26 mouse cellular contexts compared by ENCODE assay signal in genomic region chr9:50540170-50540569, GRCm38 (mm10). TPM values are rescaled to one million over a fixed set of nuclear protein-coding genes. Genes with fewer than 3 reads are reported as not detected.
DNase-seq lines count a peak whose midpoint lies in the region; ATAC-seq and TF ChIP-seq lines count a peak whose summit lies in the region.
"Had no signal": no experiment of that assay in that cellular context is flagged by ENCODE, and none has a peak within 500 bp of the region (broad histone marks: within the 10 kb centered on the region; RNA-seq: fewer than 3 reads in every experiment).

No protein-coding gene starts in this region.

- H3K4me3 ChIP-seq in forebrain, embryonic 13.5 days, result no peak overlapping the region
- no peak overlapping the region for H3K4me3 ChIP-seq in macrophage (ENCODE audit: inconsistent target)
- H3K4me3 ChIP-seq in lung, adult 2 months (replicated peaks; ENCODE audit: extremely low read depth, low read depth, low read length), result no peak overlapping the region
- H3K4me3 ChIP-seq in hindbrain, postnatal 0 days (ENCODE audit: low read length), result no peak overlapping the region
- H3K4me3 ChIP-seq: embryonic facial prominence, embryonic 10.5 days; hindbrain, embryonic 13.5 days; limb, embryonic 13.5 days; liver, embryonic 15.5 days had no signal

- no peaks in the 10 kb centered on the region for H3K79me2 ChIP-seq in macrophage (ENCODE audit: inconsistent target)

- no peak for ATAC-seq in forebrain, embryonic 13.5 days
- no peak for ATAC-seq in hindbrain, postnatal 0 days
- ATAC-seq: CD4-positive, CD25-positive, alpha-beta regulatory T cell, adult 4 months; Patski had no signal

- no peaks in the 10 kb centered on the region for H3K9me3 ChIP-seq in forebrain, embryonic 13.5 days (replicated peaks)
- H3K9me3 ChIP-seq in hindbrain, postnatal 0 days (ENCODE audit: low read length), result no peaks in the 10 kb centered on the region
- H3K9me3 ChIP-seq: embryonic facial prominence, embryonic 10.5 days; hindbrain, embryonic 13.5 days; limb, embryonic 13.5 days; liver, embryonic 15.5 days had no signal

- H3K9ac ChIP-seq in forebrain, embryonic 13.5 days, result peak overlapping the region; percentile 23; the same call in 1 of the 2 replicates
- H3K9ac ChIP-seq in hindbrain, postnatal 0 days (replicated peaks; ENCODE audit: low read length), result no peak overlapping the region
- H3K9ac ChIP-seq: hindbrain, embryonic 13.5 days; limb, embryonic 13.5 days; liver, embryonic 15.5 days had no signal

- DNase-seq in A20 (ENCODE audit: low read depth, low spot score), result peak; percentile 46
- peak; percentile 16 for DNase-seq in brain, adult 2 months (ENCODE audit: low read depth, low spot score)
- DNase-seq in lung, adult 2 months, result no peak
- no peak for DNase-seq in kidney, adult 18-20 months
- no peak for DNase-seq in hindbrain, postnatal 0 days (ENCODE audit: low spot score)
- no peak for DNase-seq in urinary bladder, postnatal 4 days (ENCODE audit: low spot score in 2 of 2)
- DNase-seq: adrenal gland, adult 8-10 months; cerebellum, adult 18-20 months; cerebellum, postnatal 25 days; gastrocnemius, postnatal 14 days; kidney, postnatal 4 days; lung, postnatal 10 days; thymus, postnatal 36 days had no signal

- H3K4me2 ChIP-seq in forebrain, embryonic 13.5 days, result peak overlapping the region; percentile 49
- H3K4me2 ChIP-seq in hindbrain, postnatal 0 days (ENCODE audit: low read depth, low read length), result no peak overlapping the region
- H3K4me2 ChIP-seq: hindbrain, embryonic 13.5 days; limb, embryonic 13.5 days; liver, embryonic 15.5 days had no signal

- no peak overlapping the region; the same call in 1 of the 2 replicates for H3K27ac ChIP-seq in forebrain, embryonic 13.5 days
- H3K27ac ChIP-seq in macrophage, result peak overlapping the region; percentile 65
- no peak overlapping the region for H3K27ac ChIP-seq in hindbrain, postnatal 0 days
- H3K27ac ChIP-seq: embryonic facial prominence, embryonic 10.5 days; hindbrain, embryonic 13.5 days; limb, embryonic 13.5 days; liver, embryonic 15.5 days had no signal

- 55% methylated on average over 7 of the region's 7 CpGs for WGBS in forebrain, embryonic 13.5 days
- 6% methylated on average over 7 of the region's 7 CpGs for WGBS in macrophage (ENCODE audit: missing documents)
- WGBS in lung, adult 2 months, result 34% methylated on average over 7 of the region's 7 CpGs
- WGBS in hindbrain, postnatal 0 days, result 69% methylated on average over 7 of the region's 7 CpGs

- TF ChIP-seq CTCF in lung, adult 2 months (IDR thresholded peaks at IDR 0.05; ENCODE audit: insufficient read depth, low read length), result no peak
- no peak for TF ChIP-seq CTCF in hindbrain, postnatal 0 days (IDR thresholded peaks at IDR 0.05; ENCODE audit: low read depth)

- no peak for TF ChIP-seq POLR2A in lung, adult 2 months (IDR thresholded peaks at IDR 0.05; ENCODE audit: borderline replicate concordance, extremely low read depth, low read depth, low read length)

- peaks cover 7% of the 10 kb centered on the region; the same call in 1 of the 2 replicates for H3K4me1 ChIP-seq in forebrain, embryonic 13.5 days
- H3K4me1 ChIP-seq in lung, adult 2 months (ENCODE audit: control insufficient read depth, insufficient read depth, low read length), result no peaks in the 10 kb centered on the region
- H3K4me1 ChIP-seq in hindbrain, postnatal 0 days (ENCODE audit: insufficient read depth, low read length), result no peaks in the 10 kb centered on the region
- H3K4me1 ChIP-seq: embryonic facial prominence, embryonic 10.5 days; hindbrain, embryonic 13.5 days; liver, embryonic 15.5 days had no signal

- H3K27me3 ChIP-seq in forebrain, embryonic 13.5 days, result no peaks in the 10 kb centered on the region
- H3K27me3 ChIP-seq in hindbrain, postnatal 0 days (ENCODE audit: insufficient read depth, low read length), result no peaks in the 10 kb centered on the region
- H3K27me3 ChIP-seq: hindbrain, embryonic 13.5 days; limb, embryonic 13.5 days; liver, embryonic 15.5 days; Patski had no signal

- no peaks in the 10 kb centered on the region for H3K36me3 ChIP-seq in forebrain, embryonic 13.5 days (ENCODE audit: poor library complexity, severe bottlenecking)
- no peaks in the 10 kb centered on the region; the same call in 1 of the 2 replicates for H3K36me3 ChIP-seq in macrophage (ENCODE audit: inconsistent target)
- H3K36me3 ChIP-seq in hindbrain, postnatal 0 days (ENCODE audit: insufficient read depth, low read length), result no peaks in the 10 kb centered on the region
- H3K36me3 ChIP-seq: embryonic facial prominence, embryonic 10.5 days; hindbrain, embryonic 13.5 days; limb, embryonic 13.5 days; liver, embryonic 15.5 days had no signal

RNA-seq across cellular contexts. Expression of gene Pts, which starts 11.6 kb away (rescaled TPM):
- 97.0 and 102 TPM in 2 replicates for polyA plus RNA-seq in forebrain, embryonic 13.5 days (2015; fragmentation: Nextera tagmentation; extraction: Ambion mirVana)
- 100 to 1,000 TPM in 8 of 26 experiments, 10 to 100 TPM in 18; 25.2 to 139 (median 70.7) TPM for total RNA-seq in macrophage (2018; cell fraction: chromatin; rRNA removed)
- total RNA-seq in macrophage (2018; cell fraction: cytosol; rRNA removed), result 10 to 100 TPM; 34.1 to 70.9 (median 47.9) TPM
- total RNA-seq in macrophage (2018; cell fraction: nucleus; rRNA removed), result 100 to 1,000 TPM in 4 of 26 experiments, 10 to 100 TPM in 22; 25.2 to 114 (median 53.9) TPM
- polyA plus RNA-seq in macrophage (2018), result 36.6 to 64.4 TPM (median 48.4 TPM) in 3 replicates
- 30.6 and 33.1 TPM in 2 replicates for polyA plus RNA-seq in lung, adult 2 months (2012; rRNA removed)
- total RNA-seq in hindbrain, postnatal 0 days (2014; rRNA removed), result 65.7 and 86.8 TPM in 2 replicates
- polyA plus RNA-seq in hindbrain, postnatal 0 days (2015; fragmentation: Nextera tagmentation; extraction: Ambion mirVana), result 114 and 115 TPM in 2 replicates

RNA-seq across cellular contexts. Expression of gene Il18, which starts 14.5 kb away (rescaled TPM):
- polyA plus RNA-seq in forebrain, embryonic 13.5 days (2015; fragmentation: Nextera tagmentation; extraction: Ambion mirVana), result 16.4 and 17.3 TPM in 2 replicates
- 100 to 1,000 TPM in 5 of 26 experiments, 10 to 100 TPM in 21; 34.1 to 153 (median 64.9) TPM for total RNA-seq in macrophage (2018; cell fraction: chromatin; rRNA removed)
- 10 to 100 TPM; 37.4 to 86.6 (median 53.3) TPM for total RNA-seq in macrophage (2018; cell fraction: cytosol; rRNA removed)
- total RNA-seq in macrophage (2018; cell fraction: nucleus; rRNA removed), result 100 to 1,000 TPM in 12 of 26 experiments, 10 to 100 TPM in 14; 60.0 to 188 (median 98.9) TPM
- polyA plus RNA-seq in macrophage (2018), result 44.2 to 59.1 TPM (median 54.5 TPM) in 3 replicates
- polyA plus RNA-seq in lung, adult 2 months (2012; rRNA removed), result 10.1 and 17.4 TPM in 2 replicates
- total RNA-seq in hindbrain, postnatal 0 days (2014; rRNA removed), result 17.2 and 21.7 TPM in 2 replicates
- 38.0 and 39.5 TPM in 2 replicates for polyA plus RNA-seq in hindbrain, postnatal 0 days (2015; fragmentation: Nextera tagmentation; extraction: Ambion mirVana)

RNA-seq across cellular contexts. Expression of gene Bco2, which starts 14.8 kb away (rescaled TPM):
- 0.20 and 0.37 TPM in 2 replicates for polyA plus RNA-seq in forebrain, embryonic 13.5 days (2015; fragmentation: Nextera tagmentation; extraction: Ambion mirVana)
- total RNA-seq in macrophage (2018; cell fraction: chromatin; rRNA removed), result 10 to 100 TPM in 1 of 26 experiments, 1 to 10 TPM in 25; 1.1 to 11.6 (median 5.2) TPM
- total RNA-seq in macrophage (2018; cell fraction: cytosol; rRNA removed), result 1 to 10 TPM; 2.7 to 9.2 (median 3.9) TPM
- total RNA-seq in macrophage (2018; cell fraction: nucleus; rRNA removed), result 10 to 100 TPM in 7 of 26 experiments, 1 to 10 TPM in 19; 2.2 to 12.8 (median 5.7) TPM
- 2.7 to 3.6 TPM (median 2.9 TPM) in 3 replicates for polyA plus RNA-seq in macrophage (2018)
- polyA plus RNA-seq in lung, adult 2 months (2012; rRNA removed), result 0.53 and 0.70 TPM in 2 replicates
- total RNA-seq in hindbrain, postnatal 0 days (2014; rRNA removed), result 0.21 and 0.72 TPM in 2 replicates
- 0.48 and 0.64 TPM in 2 replicates for polyA plus RNA-seq in hindbrain, postnatal 0 days (2015; fragmentation: Nextera tagmentation; extraction: Ambion mirVana)

RNA-seq across cellular contexts. Expression of gene Tex12, which starts 21.0 kb away (rescaled TPM):
- polyA plus RNA-seq in forebrain, embryonic 13.5 days (2015; fragmentation: Nextera tagmentation; extraction: Ambion mirVana), result 0.18 TPM in 1 of 2 replicates, not detected in the other
- 1 to 10 TPM in 1 of 26 experiments, not detected in 25; 2.0 TPM for total RNA-seq in macrophage (2018; cell fraction: chromatin; rRNA removed)
- under 1 TPM in 7 of 26 experiments, not detected in 19; 0.14 to 0.47 (median 0.19) TPM for total RNA-seq in macrophage (2018; cell fraction: cytosol; rRNA removed)
- under 1 TPM in 1 of 26 experiments, not detected in 25; 0.53 TPM for total RNA-seq in macrophage (2018; cell fraction: nucleus; rRNA removed)
- not detected in 3 replicates for polyA plus RNA-seq in macrophage (2018)
- polyA plus RNA-seq in lung, adult 2 months (2012; rRNA removed), result not detected in 2 replicates
- total RNA-seq in hindbrain, postnatal 0 days (2014; rRNA removed), result not detected in 2 replicates
- 0.21 and 0.34 TPM in 2 replicates for polyA plus RNA-seq in hindbrain, postnatal 0 days (2015; fragmentation: Nextera tagmentation; extraction: Ambion mirVana)
- total RNA-seq: adrenal gland, adult 8-10 months; gastrocnemius, postnatal 14 days; layer of hippocampus, postnatal 14 days; left cerebral cortex, postnatal 10 days had no signal
- polyA plus RNA-seq: CD4-positive, CD25-positive, alpha-beta regulatory T cell, adult 4 months; embryonic facial prominence, embryonic 10.5 days; heart, embryonic 16.5 days; intestine, embryonic 14.5 days; kidney, embryonic 14.5 days; limb, embryonic 13.5 days; liver, embryonic 15.5 days; Patski had no signal

RNA-seq across cellular contexts. Expression of gene Plet1, which starts 45.8 kb away (rescaled TPM):
- polyA plus RNA-seq in forebrain, embryonic 13.5 days (2015; fragmentation: Nextera tagmentation; extraction: Ambion mirVana), result 0.24 TPM in 1 of 2 replicates, not detected in the other
- not detected for total RNA-seq in macrophage (2018; cell fraction: chromatin; rRNA removed)
- 1 to 10 TPM in 1 of 26 experiments, under 1 TPM in 3, not detected in 22; 0.06 to 1.3 (median 0.38) TPM for total RNA-seq in macrophage (2018; cell fraction: cytosol; rRNA removed)
- total RNA-seq in macrophage (2018; cell fraction: nucleus; rRNA removed), result under 1 TPM in 3 of 26 experiments, not detected in 23; 0.35 to 0.93 (median 0.36) TPM
- not detected in 3 replicates for polyA plus RNA-seq in macrophage (2018)
- 53.4 and 55.7 TPM in 2 replicates for polyA plus RNA-seq in lung, adult 2 months (2012; rRNA removed)
- 0.37 TPM in 1 of 2 replicates, not detected in the other for total RNA-seq in hindbrain, postnatal 0 days (2014; rRNA removed)
- polyA plus RNA-seq in hindbrain, postnatal 0 days (2015; fragmentation: Nextera tagmentation; extraction: Ambion mirVana), result 0.86 and 1.0 TPM in 2 replicates
- total RNA-seq: gastrocnemius, postnatal 14 days; left cerebral cortex, postnatal 10 days had no signal

Comparison
In these comparisons a context has a peak if more than half of its experiments do, and no peak if none do; other contexts are left out.
1. DNase-seq: peak in A20 (single experiment) and brain, adult 2 months (single experiment); none in lung, adult 2 months (single experiment), kidney, adult 18-20 months (single experiment), hindbrain, postnatal 0 days (single experiment) and urinary bladder, postnatal 4 days (0 of 2).